Mouse (Mus musculus) heart, embryonic 16.5 days (tissue): ENCODE results near the gene 1810013L24Rik. TPM values are rescaled to one million over a fixed set of nuclear protein-coding genes. Genes with fewer than 3 reads are reported as not detected.
"Not testable (repeated sequence)": the region's sequence is repeated elsewhere in the genome, so short reads cannot be mapped to it uniquely, and the experiment has no call there.

ENCODE experiments used
- ATAC-seq: fragments of 200-750 bp; cut with Nextera tagmentation; replicated peaks from 2 replicates; pipeline ENCODE4 v1.8.0; 2017; ENCODE audit warnings: moderate number of reproducible peaks; ENCODE audit not compliant: insufficient read depth, low FRiP score; ENCODE audit errors: extremely low read depth
- H3K27ac ChIP-seq: fragments of 300-500 bp; sonication (generic); 2 replicates; pipeline ENCODE4 v1.5.1; 2014; ENCODE audit warnings: mild to moderate bottlenecking, low read length, control low read depth, moderate library complexity
- H3K27me3 ChIP-seq: fragments of 300-500 bp; sonication (generic); 2 replicates; pipeline ENCODE4 v1.6.1; 2014; ENCODE audit warnings: low read length, mixed read lengths; ENCODE audit not compliant: control insufficient read depth, insufficient read depth
- H3K36me3 ChIP-seq: fragments of 300-500 bp; sonication (generic); 2 replicates; pipeline ENCODE4 v1.6.1; 2014; ENCODE audit not compliant: control insufficient read depth, insufficient read depth
- H3K4me1 ChIP-seq: fragments of 300-500 bp; sonication (generic); 2 replicates; pipeline ENCODE4 v1.6.1; 2014; ENCODE audit warnings: low read length, mixed read lengths; ENCODE audit not compliant: control insufficient read depth, insufficient read depth
- H3K4me2 ChIP-seq: fragments of 300-500 bp; sonication (generic); 2 replicates; pipeline ENCODE4 v1.6.1; 2014; ENCODE audit warnings: low read depth, mild to moderate bottlenecking, control low read depth, low read length
- H3K4me3 ChIP-seq: fragments of 300-500 bp; sonication (generic); 2 replicates; pipeline ENCODE4 v1.5.1; 2014; ENCODE audit warnings: mild to moderate bottlenecking, control low read depth, low read length
- H3K9ac ChIP-seq: fragments of 300-500 bp; sonication (generic); 2 replicates; pipeline ENCODE4 v1.6.1; 2014; ENCODE audit warnings: low read length, control low read depth
- H3K9me3 ChIP-seq: fragments of 300-500 bp; sonication (generic); replicated peaks from 2 replicates; pipeline ENCODE4 v1.6.1; 2016; ENCODE audit warnings: low read length; ENCODE audit not compliant: control insufficient read depth
- WGBS: fragments of 180-500 bp; shearing (Covaris S2); extraction: QIAGEN DNeasy Blood & Tissue Kit; methylation state at CpG from one replicate; pipeline ENCODE4 v1.1.7; 2014; 5-methylcytosine and 5-hydroxymethylcytosine counted together
- polyA plus RNA-seq: library from polyadenylated mRNA; unstranded; fragments of >200 nt; fragmentation: Nextera tagmentation; extraction: Ambion mirVana; gene quantifications from 2 replicates; pipeline ENCODE4 v1.2.1, GENCODE M21; 2015

Gene 1810013L24Rik
- polyA plus RNA-seq, 1 experiment from 2014 or later = 17.8 TPM

DNA sequence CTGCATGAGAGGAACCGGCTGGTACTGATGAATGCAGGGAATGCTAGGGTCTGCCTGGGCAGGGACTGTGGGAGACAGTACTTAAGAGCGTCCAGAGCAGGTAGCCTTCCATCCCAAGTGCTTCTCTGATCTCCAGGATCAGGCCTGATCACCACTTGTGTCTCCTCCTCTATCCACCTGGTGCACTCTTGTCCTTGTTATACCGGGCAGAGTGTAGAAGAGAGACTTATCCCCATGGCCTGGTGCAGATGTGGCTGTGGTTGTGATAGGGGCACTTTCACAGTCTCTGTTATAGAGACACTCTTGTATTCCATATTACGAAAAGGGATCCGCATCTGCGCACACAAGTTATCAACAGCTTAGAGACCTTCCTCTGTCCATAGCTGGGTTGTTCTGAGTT is 41.5 kb downstream of the 1810013L24Rik start:
- Histone ChIP-seq H3K9me3 (no peaks in the 10 kb centered on the region), H3K27ac (no peak overlapping the region), H3K4me2 (no peak overlapping the region), H3K9ac (no peak overlapping the region), H3K36me3 (no peaks in the 10 kb centered on the region), H3K4me3 (no peak overlapping the region), H3K4me1 (no peaks in the 10 kb centered on the region), H3K27me3 (no peaks in the 10 kb centered on the region)
- 83% methylated on average over 6 of the region's 6 CpGs for WGBS
- no peak for ATAC-seq

DNA sequence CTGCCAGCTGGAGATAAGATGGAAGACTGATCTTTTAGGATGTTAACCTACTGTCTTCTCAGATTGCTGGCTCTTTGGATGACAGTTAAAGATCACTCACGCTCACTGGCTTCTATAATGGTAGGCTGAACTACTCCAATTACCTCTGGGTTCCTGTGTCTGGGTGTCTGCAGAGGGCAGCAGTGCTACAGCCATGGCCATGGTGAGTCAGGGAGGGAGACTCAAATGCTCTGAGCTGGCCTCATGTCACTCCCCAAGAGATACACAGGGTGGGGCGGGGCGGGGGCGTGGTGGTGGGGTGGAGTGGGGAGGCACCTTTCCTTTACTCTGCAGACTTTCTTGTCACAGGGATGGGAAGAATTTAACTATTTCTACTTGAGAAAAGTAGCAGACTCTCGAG is 42.1 kb downstream of the 1810013L24Rik start:
- Histone ChIP-seq H3K9ac (no peak overlapping the region), H3K9me3 (no peaks in the 10 kb centered on the region), H3K27ac (no peak overlapping the region), H3K4me2 (no peak overlapping the region), H3K4me1 (no peaks in the 10 kb centered on the region), H3K27me3 (no peaks in the 10 kb centered on the region), H3K36me3 (no peaks in the 10 kb centered on the region), H3K4me3 (no peak overlapping the region)
- WGBS = 39% methylated on average over 5 of the region's 5 CpGs
- no peak for ATAC-seq

GRCm38 (mm10) chr16:8872486-8872885 is 42.6 kb downstream of the 1810013L24Rik start:
- no peak for ATAC-seq
- Histone ChIP-seq H3K27ac (no peak overlapping the region), H3K4me1 (no peaks in the 10 kb centered on the region), H3K4me3 (no peak overlapping the region), H3K36me3 (no peaks in the 10 kb centered on the region), H3K27me3 (no peaks in the 10 kb centered on the region), H3K9ac (no peak overlapping the region), H3K9me3 (no peaks in the 10 kb centered on the region), H3K4me2 (no peak overlapping the region)
- 68% methylated on average over 3 of the region's 3 CpGs for WGBS

GRCm38 (mm10) chr16:8880076-8880475 is 50.2 kb downstream of the 1810013L24Rik start:
- Histone ChIP-seq H3K4me1 (no peaks in the 10 kb centered on the region), H3K4me2 (no peak overlapping the region), H3K27me3 (no peaks in the 10 kb centered on the region), H3K36me3 (no peaks in the 10 kb centered on the region), H3K27ac (no peak overlapping the region), H3K9ac (no peak overlapping the region), H3K9me3 (no peaks in the 10 kb centered on the region), H3K4me3 (no peak overlapping the region)
- ATAC-seq = no peak
- WGBS = 66% methylated on average over 5 of the region's 5 CpGs

DNA sequence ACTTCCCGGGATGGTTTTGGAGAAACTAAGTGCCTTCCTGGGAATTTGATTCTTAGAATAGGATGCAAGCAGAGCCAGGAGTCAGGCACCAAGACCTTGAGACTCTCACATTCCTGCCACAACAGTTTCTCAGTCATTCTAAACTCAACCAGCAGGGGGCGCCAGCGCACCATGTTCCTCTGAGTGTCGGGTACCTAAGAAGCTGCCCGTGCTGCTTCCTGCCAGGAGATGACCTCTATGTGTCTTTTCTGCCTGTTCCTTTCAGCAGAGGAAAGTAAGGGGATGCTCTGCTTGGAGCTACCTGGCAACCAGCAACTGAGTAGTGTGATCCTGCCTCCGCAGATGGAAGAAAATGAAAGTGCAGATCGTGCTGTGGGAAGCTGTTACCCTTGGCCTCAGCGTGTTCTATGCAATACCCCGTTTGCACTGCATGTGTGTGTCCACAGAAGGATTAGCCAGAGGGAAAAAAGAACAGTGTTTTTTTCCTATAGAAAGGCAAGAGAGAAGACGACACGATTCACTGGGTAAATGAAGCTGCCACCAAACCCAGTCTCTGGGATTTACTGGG is 53.9 kb downstream of the 1810013L24Rik start:
- H3K9ac ChIP-seq = no peak overlapping the region
- 44% methylated on average over 11 of the region's 11 CpGs for WGBS
- ATAC-seq = no peak; the same call in 1 of the 2 replicates
- no peaks in the 10 kb centered on the region for H3K27me3 ChIP-seq
- H3K27ac ChIP-seq = no peak overlapping the region
- peak overlapping the region; percentile 26 for H3K4me3 ChIP-seq
- no peaks in the 10 kb centered on the region for H3K36me3 ChIP-seq
- no peaks in the 10 kb centered on the region for H3K9me3 ChIP-seq
- H3K4me1 ChIP-seq = no peaks in the 10 kb centered on the region
- peak overlapping the region; percentile 46 for H3K4me2 ChIP-seq

DNA sequence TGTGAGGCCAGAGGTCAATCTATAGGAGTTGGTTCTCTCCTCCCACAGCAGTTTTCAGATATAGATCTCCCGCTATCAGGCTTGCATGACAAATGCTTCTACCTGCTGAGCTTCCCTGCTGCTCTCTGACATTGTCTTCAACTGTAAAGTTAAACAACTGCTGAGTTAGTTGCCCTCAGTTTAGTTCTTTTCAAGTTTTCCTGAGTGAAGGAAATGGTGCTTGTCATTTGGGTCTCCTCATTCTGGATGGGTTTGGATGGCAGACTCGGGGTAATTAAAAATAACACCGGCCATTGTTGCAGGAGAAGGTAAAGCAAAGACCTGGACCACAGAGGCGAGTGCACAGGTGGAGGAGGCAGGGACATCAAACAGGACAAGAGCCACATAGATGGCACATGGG is 64.3 kb downstream of the 1810013L24Rik start:
- not testable (repeated sequence) for H3K27ac ChIP-seq, H3K27me3 ChIP-seq, H3K36me3 ChIP-seq, H3K9ac ChIP-seq, H3K4me3 ChIP-seq, H3K4me1 ChIP-seq, ATAC-seq, H3K9me3 ChIP-seq, H3K4me2 ChIP-seq
- WGBS = 42% methylated on average over 4 of the region's 4 CpGs

DNA sequence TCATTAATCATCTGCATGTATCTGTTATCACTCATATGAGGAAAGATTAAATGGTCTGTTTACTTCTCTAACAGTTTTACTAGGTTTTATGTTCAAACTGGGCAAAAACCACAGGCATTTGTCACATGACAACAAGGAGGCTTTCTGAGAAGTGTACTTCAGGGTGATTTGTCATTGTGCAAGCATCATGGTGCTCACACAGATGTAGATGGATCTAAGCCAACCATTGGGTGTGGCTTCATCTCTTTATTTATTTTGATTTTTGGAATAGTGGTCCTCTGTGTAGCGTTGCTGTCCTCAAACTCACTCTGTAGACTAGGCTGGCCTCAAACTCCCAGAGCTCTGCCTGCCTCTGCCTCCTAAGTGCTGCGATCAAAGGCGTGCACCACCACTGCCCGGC is 65.4 kb downstream of the 1810013L24Rik start:
- Histone ChIP-seq H3K36me3 (no peaks in the 10 kb centered on the region), H3K4me3 (no peak overlapping the region)
- no peak for ATAC-seq

DNA sequence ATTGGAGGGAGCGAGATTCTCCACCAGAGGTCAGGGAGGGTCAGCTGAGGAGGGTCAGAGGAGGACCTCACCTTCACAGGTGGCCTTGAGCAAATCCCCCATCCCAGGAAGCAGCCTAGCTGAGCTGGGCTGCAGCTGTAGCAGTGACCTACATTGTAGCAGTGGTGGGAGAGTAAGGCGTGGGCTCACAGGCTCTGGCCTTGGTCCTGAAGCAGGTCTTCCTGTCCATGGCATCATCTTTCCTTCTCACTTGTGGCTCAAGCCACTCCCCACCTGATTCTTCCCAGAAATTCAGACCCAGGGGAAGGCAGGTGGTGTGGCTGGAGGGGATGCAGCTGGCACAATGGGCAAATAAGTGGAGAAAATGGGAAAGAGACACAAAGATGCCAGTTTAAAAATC is 76.2 kb downstream of the 1810013L24Rik start:
- not testable (repeated sequence) for H3K27me3 ChIP-seq, H3K9ac ChIP-seq, H3K27ac ChIP-seq, H3K9me3 ChIP-seq, H3K4me1 ChIP-seq, H3K36me3 ChIP-seq, H3K4me2 ChIP-seq, H3K4me3 ChIP-seq, ATAC-seq
- 9% methylated on average over 2 of the region's 2 CpGs for WGBS

More for the DNA sequence above, 65.4 kb downstream of the 1810013L24Rik start:
- Histone ChIP-seq H3K27ac (no peak overlapping the region), H3K9ac (no peak overlapping the region), H3K4me2 (no peak overlapping the region), H3K4me1 (no peaks in the 10 kb centered on the region), H3K27me3 (no peaks in the 10 kb centered on the region), H3K9me3 (no peaks in the 10 kb centered on the region)
- 85% methylated on average over 4 of the region's 4 CpGs for WGBS
